Mouse (Mus musculus) 416B (cell line): Measurements from ENCODE around the gene Gm8439.

Experiments
- DNase-seq: peaks from one replicate; pipeline ENCODE4 v3.0.0; 2011; ENCODE audit warnings: low read depth

The Gm8439 gene

GRCm38 (mm10) chr4:120612304-120613080 lies 23.9 kb downstream of the Gm8439 start:
- DNase-seq, result peak; percentile 41

GRCm38 (mm10) chr4:120613691-120614329 lies 25.3 kb downstream of the Gm8439 start:
- DNase-seq, result peak; percentile 25

- DNase-seq, result no peak
Measured at GRCm38 (mm10) chr4:120614644-120615043, 26.1 kb downstream of the Gm8439 start.

GRCm38 (mm10) chr4:120615528-120616081 lies 27.1 kb downstream of the Gm8439 start:
- peak; percentile 23 for DNase-seq

GRCm38 (mm10) chr4:120616199-120617025 lies 27.9 kb downstream of the Gm8439 start:
- no peak for DNase-seq

- peak; percentile 78 for DNase-seq
Measured at GRCm38 (mm10) chr4:120627728-120628127, 39.2 kb downstream of the Gm8439 start.

- DNase-seq, result peak; percentile 16
Measured at GRCm38 (mm10) chr4:120630218-120630931, 41.8 kb downstream of the Gm8439 start.

GRCm38 (mm10) chr4:120631828-120632227 lies 43.3 kb downstream of the Gm8439 start:
- DNase-seq, result no peak

- DNase-seq, result no peak
Measured at GRCm38 (mm10) chr4:120635351-120635750, 46.8 kb downstream of the Gm8439 start.

- DNase-seq, result peak; percentile 65
Measured at GRCm38 (mm10) chr4:120641946-120642345, 53.4 kb downstream of the Gm8439 start.

GRCm38 (mm10) chr4:120643899-120644298 lies 55.4 kb downstream of the Gm8439 start:
- no peak for DNase-seq

- DNase-seq, result no peak
Measured at GRCm38 (mm10) chr4:120649369-120650207, 61.0 kb downstream of the Gm8439 start.

GRCm38 (mm10) chr4:120650208-120650592 lies 61.7 kb downstream of the Gm8439 start:
- DNase-seq, result no peak

GRCm38 (mm10) chr4:120655898-120656297 lies 67.4 kb downstream of the Gm8439 start:
- no peak for DNase-seq
